Mouse (Mus musculus): ENCODE results near the gene Cdca7. TPM values are rescaled to one million over a fixed set of nuclear protein-coding genes. Genes with fewer than 3 reads are reported as not detected.

Cdca7 gene
- polyA plus RNA-seq, 2 experiments: 45.0 to 48.9 TPM

DNA sequence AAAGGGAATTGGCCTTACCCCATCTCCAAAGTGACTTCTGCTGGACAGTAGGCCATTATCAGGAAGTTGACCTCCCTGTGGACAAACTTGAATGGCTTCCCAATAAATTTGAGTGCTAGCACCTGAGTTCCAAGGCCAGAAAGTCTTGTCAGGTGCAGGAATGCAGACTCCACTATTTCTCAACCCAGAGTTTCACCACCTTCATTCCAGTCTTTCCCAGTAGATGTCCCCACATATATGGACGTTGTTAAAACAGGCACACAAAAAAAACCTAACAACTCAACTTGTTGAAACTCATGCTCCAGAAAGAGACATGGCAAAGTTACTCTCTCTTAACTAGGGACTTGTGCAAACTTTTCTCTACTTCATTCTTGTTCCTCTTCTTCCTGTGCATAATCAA is 19.8 kb upstream of the Cdca7 start:
- H3K4me1 ChIP-seq (replicated peaks; ENCODE audit: control insufficient read depth in 2 of 2, insufficient read depth in 2 of 2, low read length in 1 of 2): no peaks in the 10 kb centered on the region
- TF ChIP-seq EP300 (IDR thresholded peaks at IDR 0.05; ENCODE audit: low read depth) (no peak), CTCF (IDR thresholded peaks at IDR 0.05; ENCODE audit: low read depth) (no peak)
- WGBS (ENCODE audit: insufficient replicate concordance): 33% methylated on average over 1 of the region's 1 CpGs
- no peak overlapping the region for H3K9ac ChIP-seq (replicated peaks)
- no peak overlapping the region for H3K4me3 ChIP-seq (ENCODE audit: insufficient read depth in 1 of 2, low read depth in 2 of 2, low read length in 2 of 2)
- H3K4me2 ChIP-seq (ENCODE audit: low read depth): no peak overlapping the region
- no peaks in the 10 kb centered on the region for H3K36me3 ChIP-seq (replicated peaks; ENCODE audit: control insufficient read depth, insufficient read depth, low read depth)
- no peak overlapping the region for H3K27ac ChIP-seq
- DNase-seq (ENCODE audit: low read depth in 3 of 3, low spot score in 3 of 3) (no peak), ATAC-seq (ENCODE audit: insufficient read depth) (no peak)
- no peaks in the 10 kb centered on the region for H3K9me3 ChIP-seq (ENCODE audit: control insufficient read depth, low read length)
- H3K27me3 ChIP-seq (ENCODE audit: control insufficient read depth, insufficient read depth, low read length): no peaks in the 10 kb centered on the region

GRCm38 (mm10) chr2:72464376-72465014 is 11.5 kb upstream of the Cdca7 start:
- Histone ChIP-seq H3K4me1 (replicated peaks; ENCODE audit: control insufficient read depth in 2 of 2, insufficient read depth in 2 of 2, low read length in 1 of 2) (peaks cover 0 to 6% of the 10 kb centered on the region in 2 experiments; a peak in 3 of 4 replicates), H3K36me3 (replicated peaks; ENCODE audit: control insufficient read depth, insufficient read depth, low read depth) (no peaks in the 10 kb centered on the region), H3K4me3 (ENCODE audit: insufficient read depth in 1 of 2, low read depth in 2 of 2, low read length in 2 of 2) (no peak overlapping the region), H3K4me2 (ENCODE audit: low read depth) (no peak overlapping the region), H3K27ac (no peak overlapping the region), H3K27me3 (ENCODE audit: control insufficient read depth, insufficient read depth, low read length) (no peaks in the 10 kb centered on the region), H3K9me3 (ENCODE audit: control insufficient read depth, low read length) (no peaks in the 10 kb centered on the region), H3K9ac (replicated peaks) (no peak overlapping the region)
- no peak for DNase-seq (ENCODE audit: low read depth in 3 of 3, low spot score in 3 of 3)
- no peak for TF ChIP-seq CTCF (IDR thresholded peaks at IDR 0.05; ENCODE audit: low read depth)
- no peak for TF ChIP-seq EP300 (IDR thresholded peaks at IDR 0.05; ENCODE audit: low read depth)
- 12% methylated on average over 7 of the region's 7 CpGs for WGBS (ENCODE audit: insufficient replicate concordance)
- ATAC-seq (ENCODE audit: insufficient read depth): no peak

- WGBS (ENCODE audit: insufficient replicate concordance): 61% methylated on average over 1 of the region's 1 CpGs
- ATAC-seq (ENCODE audit: insufficient read depth) (no peak), DNase-seq (ENCODE audit: low read depth in 3 of 3, low spot score in 3 of 3) (no peak)
- Histone ChIP-seq H3K36me3 (replicated peaks; ENCODE audit: control insufficient read depth, insufficient read depth, low read depth) (no peaks in the 10 kb centered on the region), H3K9me3 (ENCODE audit: control insufficient read depth, low read length) (no peaks in the 10 kb centered on the region), H3K4me2 (ENCODE audit: low read depth) (no peak overlapping the region), H3K27ac (no peak overlapping the region), H3K9ac (replicated peaks) (no peak overlapping the region), H3K27me3 (ENCODE audit: control insufficient read depth, insufficient read depth, low read length) (no peaks in the 10 kb centered on the region), H3K4me1 (replicated peaks; ENCODE audit: control insufficient read depth in 2 of 2, insufficient read depth in 2 of 2, low read length in 1 of 2) (peaks cover 0 to 9% of the 10 kb centered on the region in 2 experiments; a peak in 3 of 4 replicates), H3K4me3 (ENCODE audit: insufficient read depth in 1 of 2, low read depth in 2 of 2, low read length in 2 of 2) (no peak overlapping the region)
- TF ChIP-seq CTCF (IDR thresholded peaks at IDR 0.05; ENCODE audit: low read depth) (no peak), EP300 (IDR thresholded peaks at IDR 0.05; ENCODE audit: low read depth) (no peak)
These were observed 8.4 kb upstream of the Cdca7 start for GRCm38 (mm10) chr2:72467604-72468003.

- no peak for DNase-seq (ENCODE audit: low read depth in 3 of 3, low spot score in 3 of 3)
- 61% methylated on average over 16 of the region's 16 CpGs for WGBS (ENCODE audit: insufficient replicate concordance)
- Histone ChIP-seq H3K36me3 (replicated peaks; ENCODE audit: control insufficient read depth, insufficient read depth, low read depth) (no peaks in the 10 kb centered on the region), H3K27me3 (ENCODE audit: control insufficient read depth, insufficient read depth, low read length) (no peaks in the 10 kb centered on the region), H3K27ac (no peak overlapping the region), H3K9me3 (ENCODE audit: control insufficient read depth, low read length) (no peaks in the 10 kb centered on the region), H3K9ac (replicated peaks) (no peak overlapping the region), H3K4me3 (ENCODE audit: insufficient read depth in 1 of 2, low read depth in 2 of 2, low read length in 2 of 2) (no peak overlapping the region), H3K4me2 (ENCODE audit: low read depth) (no peak overlapping the region), H3K4me1 (replicated peaks; ENCODE audit: control insufficient read depth in 2 of 2, insufficient read depth in 2 of 2, low read length in 1 of 2) (peaks cover 7 to 21% of the 10 kb centered on the region in 2 experiments)
- no peak for TF ChIP-seq EP300 (IDR thresholded peaks at IDR 0.05; ENCODE audit: low read depth)
- no peak for TF ChIP-seq CTCF (IDR thresholded peaks at IDR 0.05; ENCODE audit: low read depth)
- no peak for ATAC-seq (ENCODE audit: insufficient read depth)
These were observed 4.4 kb upstream of the Cdca7 start for GRCm38 (mm10) chr2:72471415-72472070.

- Histone ChIP-seq H3K4me3 (ENCODE audit: insufficient read depth in 1 of 2, low read depth in 2 of 2, low read length in 2 of 2) (peak overlapping the region in 1 of 2 experiments; percentile 78; a peak in 2 of 4 replicates), H3K9ac (replicated peaks) (peak overlapping the region; percentile 91), H3K9me3 (ENCODE audit: control insufficient read depth, low read length) (no peaks in the 10 kb centered on the region), H3K4me2 (ENCODE audit: low read depth) (peak overlapping the region; percentile 95), H3K36me3 (replicated peaks; ENCODE audit: control insufficient read depth, insufficient read depth, low read depth) (peaks cover 9% of the 10 kb centered on the region), H3K27me3 (ENCODE audit: control insufficient read depth, insufficient read depth, low read length) (no peaks in the 10 kb centered on the region), H3K27ac (peak overlapping the region; percentile 88), H3K4me1 (replicated peaks; ENCODE audit: control insufficient read depth in 2 of 2, insufficient read depth in 2 of 2, low read length in 1 of 2) (peaks cover 18 to 40% of the 10 kb centered on the region in 2 experiments)
- no peak for ATAC-seq (ENCODE audit: insufficient read depth)
- WGBS (ENCODE audit: insufficient replicate concordance): 30% methylated on average over 7 of the region's 7 CpGs
- DNase-seq (ENCODE audit: low read depth in 3 of 3, low spot score in 3 of 3): no peak
- no peak for TF ChIP-seq CTCF (IDR thresholded peaks at IDR 0.05; ENCODE audit: low read depth)
- no peak for TF ChIP-seq EP300 (IDR thresholded peaks at IDR 0.05; ENCODE audit: low read depth)
These were observed 1.2 kb upstream of the Cdca7 start for GRCm38 (mm10) chr2:72474531-72475287.

All from liver, embryonic 14.5 days (tissue).